Mouse (Mus musculus): ENCODE data around the gene Trp53bp2. TPM values are rescaled to one million over a fixed set of nuclear protein-coding genes. Genes with fewer than 3 reads are reported as not detected.

The Trp53bp2 gene
- polyA plus RNA-seq, 1 experiment: 7.1 TPM

DNA sequence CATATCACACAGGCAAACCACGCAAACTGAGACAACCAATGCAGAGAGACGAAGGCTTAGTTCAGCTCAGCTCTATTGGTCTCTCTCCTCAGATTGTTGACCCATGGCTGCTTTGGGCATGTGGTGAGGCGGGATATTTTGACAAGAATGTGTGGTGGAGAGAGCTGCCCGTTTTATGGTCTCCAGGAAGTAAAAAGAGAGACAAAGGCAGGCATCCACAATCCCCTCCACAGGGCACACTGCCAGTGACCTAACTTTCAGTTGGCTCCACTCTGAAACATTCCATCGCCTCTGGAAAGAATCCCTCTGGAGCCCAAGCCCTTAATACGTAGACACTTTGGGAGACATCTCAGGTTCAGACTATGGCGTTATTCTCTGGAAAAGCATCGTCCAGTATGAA lies 10.8 kb upstream of the Trp53bp2 start:
- TF ChIP-seq GATA1 (IDR thresholded peaks at IDR 0.05; ENCODE audit: low read length): no peak

DNA sequence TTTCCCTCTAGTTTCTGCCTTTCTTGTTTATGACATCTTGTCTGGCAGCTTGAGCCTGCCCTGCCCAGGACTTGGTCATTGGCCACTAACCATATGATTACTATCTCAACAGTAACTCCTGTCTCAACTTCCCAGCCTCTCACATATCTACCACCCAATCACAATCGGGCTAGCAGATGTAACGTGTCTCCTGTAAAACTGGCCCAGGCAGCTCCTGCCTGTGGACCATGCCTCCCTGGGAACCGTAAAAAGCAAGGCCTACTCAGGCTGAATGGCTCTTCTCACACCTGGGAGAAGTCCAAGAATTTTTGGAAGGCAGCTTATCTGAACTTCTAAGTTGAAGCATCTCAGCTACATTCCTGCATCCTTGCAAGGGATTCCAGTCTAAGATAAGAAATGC lies 10.2 kb upstream of the Trp53bp2 start:
- TF ChIP-seq GATA1 (IDR thresholded peaks at IDR 0.05; ENCODE audit: low read length): no peak

DNA sequence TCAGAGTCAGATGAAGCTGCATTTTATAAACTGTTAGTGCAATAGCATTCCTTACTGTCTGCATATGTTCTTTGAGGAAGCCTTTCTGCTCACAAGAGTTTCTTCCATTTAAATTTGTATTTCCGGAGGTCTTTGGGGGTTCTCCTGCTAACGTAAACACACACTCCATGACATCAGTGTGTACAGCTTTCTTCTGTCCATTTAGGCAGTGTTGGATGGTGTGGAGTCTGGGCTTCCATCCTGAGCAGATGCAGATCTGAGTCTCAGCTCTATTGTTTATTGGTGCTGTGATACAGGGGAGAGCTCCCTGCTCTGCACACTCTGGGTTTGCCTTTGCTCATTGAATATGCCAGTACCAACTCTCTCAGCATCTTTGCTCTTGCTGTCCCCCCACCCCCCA lies 9.8 kb upstream of the Trp53bp2 start:
- no peak for TF ChIP-seq GATA1 (IDR thresholded peaks at IDR 0.05; ENCODE audit: low read length)

DNA sequence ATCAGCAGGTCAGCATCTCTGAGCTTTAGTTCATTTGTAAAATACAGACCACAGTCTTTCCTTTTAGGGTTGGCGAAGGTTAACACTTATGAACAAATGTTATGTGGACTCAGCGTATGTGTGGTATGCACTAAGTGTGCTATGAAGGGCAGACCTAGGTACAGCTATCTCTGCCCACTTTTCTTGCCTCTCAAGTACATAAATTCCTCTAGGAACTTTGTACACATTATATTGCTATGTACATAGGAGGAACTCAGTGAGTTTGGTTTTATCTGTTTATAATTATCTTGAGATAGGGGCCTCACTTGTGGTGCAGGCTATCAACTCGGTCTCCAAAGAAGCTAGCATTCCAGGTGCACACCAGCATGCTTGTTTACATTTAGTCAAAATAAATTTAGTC lies 9.1 kb upstream of the Trp53bp2 start:
- no peak for TF ChIP-seq GATA1 (IDR thresholded peaks at IDR 0.05; ENCODE audit: low read length)

DNA sequence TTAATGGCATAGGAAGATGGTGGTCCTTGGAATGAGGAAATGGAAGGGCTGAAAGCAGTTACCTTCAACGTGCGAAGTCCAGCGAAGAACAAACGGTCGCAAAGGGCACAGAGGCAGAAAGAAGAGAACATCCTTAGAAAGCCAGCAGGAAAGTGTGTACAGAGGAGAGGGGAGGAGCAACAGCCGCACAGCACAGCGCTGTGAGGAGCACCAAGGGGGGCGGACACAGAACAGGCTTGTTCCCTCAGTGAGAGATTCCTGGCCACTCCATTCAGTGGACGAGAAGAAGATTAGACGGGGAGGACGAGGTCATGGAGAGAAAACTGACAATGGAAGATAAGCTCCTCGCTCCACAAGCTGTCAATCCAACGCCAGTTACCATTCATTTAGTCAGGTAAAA lies 5.9 kb upstream of the Trp53bp2 start:
- TF ChIP-seq GATA1 (IDR thresholded peaks at IDR 0.05; ENCODE audit: low read length): no peak

DNA sequence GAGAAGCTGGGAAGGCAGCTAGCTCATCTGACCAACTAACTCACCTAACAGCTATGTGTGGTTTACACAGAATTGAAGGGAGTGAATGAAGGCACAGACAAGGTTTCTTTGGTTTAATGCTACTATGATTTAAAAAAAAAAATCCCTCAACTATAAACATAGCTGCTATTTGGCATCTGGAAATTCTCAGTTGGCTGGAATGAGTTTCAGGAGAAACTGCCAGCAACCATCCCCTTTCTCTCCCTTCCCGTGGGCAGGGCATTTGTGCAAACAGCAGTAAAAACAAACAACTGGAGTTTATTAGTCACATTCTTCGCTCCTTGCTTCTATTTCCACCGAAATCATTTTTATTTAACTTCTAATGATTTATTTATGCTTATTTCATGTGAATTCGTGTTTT lies 2.4 kb upstream of the Trp53bp2 start:
- no peak for TF ChIP-seq GATA1 (IDR thresholded peaks at IDR 0.05; ENCODE audit: low read length)

DNA sequence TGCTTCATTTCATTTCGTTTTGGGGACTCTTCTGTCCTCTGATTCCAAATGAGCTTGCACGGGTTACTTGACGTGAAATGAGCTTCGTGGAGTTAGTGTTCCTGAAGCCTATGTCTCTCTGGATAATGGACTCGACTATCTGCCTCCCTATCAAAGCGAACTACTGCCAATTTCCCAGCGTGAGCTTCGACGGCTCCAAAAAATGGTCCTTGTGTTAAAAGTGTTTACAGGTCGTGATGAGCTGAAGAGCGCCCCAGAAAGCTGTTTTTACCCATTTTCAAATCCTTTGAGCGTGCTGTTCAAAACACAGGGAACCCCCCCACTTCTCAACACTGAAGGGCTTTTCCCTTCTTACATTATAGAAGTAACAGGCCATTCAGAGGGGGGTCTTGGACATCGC lies 729 bp upstream of the Trp53bp2 start:
- TF ChIP-seq GATA1 (IDR thresholded peaks at IDR 0.05; ENCODE audit: low read length): no peak

DNA sequence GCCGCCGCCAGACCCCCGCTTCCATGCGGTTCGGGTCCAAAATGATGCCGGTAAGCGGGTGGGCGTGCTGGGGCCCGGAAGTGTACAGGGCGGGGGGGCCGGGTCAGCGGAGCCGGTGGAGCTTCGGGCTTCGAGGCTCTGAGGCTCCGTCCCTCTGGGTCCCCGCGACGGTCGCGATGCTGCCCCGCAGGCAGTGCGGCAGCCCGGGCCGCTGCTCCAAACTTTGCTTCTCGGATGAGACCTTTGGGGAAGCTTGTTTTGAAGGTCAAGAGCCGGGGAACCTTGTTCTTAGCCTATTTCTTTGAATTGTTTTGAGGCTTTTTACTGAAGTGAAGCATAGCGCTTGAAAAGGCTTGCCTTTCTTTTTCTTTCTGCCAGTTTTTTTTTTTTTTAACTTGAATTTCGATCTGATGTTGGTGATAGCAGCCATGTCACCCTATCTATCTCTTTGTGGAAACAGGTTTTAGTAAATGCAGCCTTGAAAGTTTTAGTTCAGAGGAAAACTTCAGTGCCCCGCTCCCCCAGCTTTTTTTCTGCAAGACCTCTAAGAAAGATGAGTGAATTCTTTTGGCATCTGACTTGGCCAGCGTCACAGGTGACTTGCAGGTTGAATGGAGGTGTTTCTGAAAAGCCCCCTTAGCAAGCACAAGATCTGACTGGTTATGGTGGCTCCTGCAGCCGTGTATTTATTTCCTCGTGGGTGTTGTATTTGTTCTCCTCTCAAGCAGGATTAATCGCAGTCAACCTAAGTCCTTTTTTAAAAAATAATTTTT lies 615 bp downstream of the Trp53bp2 start:
- TF ChIP-seq GATA1 (IDR thresholded peaks at IDR 0.05; ENCODE audit: low read length): no peak

DNA sequence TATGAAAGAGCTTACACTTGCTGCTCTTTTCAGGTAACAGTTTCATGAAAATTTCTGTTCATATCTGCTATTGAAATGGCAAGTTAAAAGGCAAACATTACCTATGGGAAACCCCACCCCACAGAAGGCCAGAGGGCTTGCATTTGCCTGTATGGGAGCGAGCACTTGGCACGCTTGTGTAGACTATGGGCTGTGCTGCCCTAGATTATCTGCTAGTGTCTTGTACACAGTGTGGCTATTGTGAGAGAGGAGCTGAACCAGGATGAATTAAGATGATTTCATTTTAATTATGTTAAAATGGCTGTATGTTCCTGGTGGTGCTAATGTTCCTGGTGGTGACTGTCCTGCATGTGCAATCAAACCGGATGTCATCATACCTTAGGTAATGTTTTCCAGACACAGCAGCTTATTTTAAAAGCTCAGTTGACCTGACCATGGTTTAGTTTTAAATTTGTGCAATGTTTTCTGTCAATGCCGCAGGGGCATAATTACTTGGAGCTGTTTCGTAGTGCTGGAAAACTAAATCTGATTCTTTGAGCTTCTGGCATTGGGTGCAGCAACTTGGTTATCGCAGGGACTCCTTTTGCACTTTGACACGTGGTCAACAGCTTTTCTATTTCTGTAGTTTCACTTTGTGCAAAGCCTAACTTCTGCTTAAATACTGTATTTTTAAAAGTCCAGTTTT lies 3.8 kb downstream of the Trp53bp2 start:
- TF ChIP-seq GATA1 (IDR thresholded peaks at IDR 0.05; ENCODE audit: low read length): no peak

DNA sequence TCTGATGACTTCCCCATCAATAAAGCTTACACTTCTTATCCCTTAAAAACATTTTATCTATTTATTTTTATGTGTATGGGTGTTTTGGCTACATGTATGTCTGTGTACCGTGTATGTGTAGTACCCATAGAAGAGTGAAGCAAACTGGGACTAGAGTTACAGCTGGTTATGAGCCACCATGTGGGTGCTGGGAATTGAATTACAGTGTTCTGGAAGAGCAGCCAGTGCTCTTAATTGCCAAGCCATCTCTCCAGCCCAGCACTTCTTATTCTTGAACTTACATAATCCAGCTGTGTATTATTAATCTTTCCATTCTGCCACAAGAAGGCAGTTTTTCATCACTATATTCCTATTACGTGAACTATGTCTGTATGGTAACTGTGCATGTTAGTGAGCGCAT lies 10.5 kb downstream of the Trp53bp2 start:
- no peak for TF ChIP-seq GATA1 (IDR thresholded peaks at IDR 0.05; ENCODE audit: low read length)

DNA sequence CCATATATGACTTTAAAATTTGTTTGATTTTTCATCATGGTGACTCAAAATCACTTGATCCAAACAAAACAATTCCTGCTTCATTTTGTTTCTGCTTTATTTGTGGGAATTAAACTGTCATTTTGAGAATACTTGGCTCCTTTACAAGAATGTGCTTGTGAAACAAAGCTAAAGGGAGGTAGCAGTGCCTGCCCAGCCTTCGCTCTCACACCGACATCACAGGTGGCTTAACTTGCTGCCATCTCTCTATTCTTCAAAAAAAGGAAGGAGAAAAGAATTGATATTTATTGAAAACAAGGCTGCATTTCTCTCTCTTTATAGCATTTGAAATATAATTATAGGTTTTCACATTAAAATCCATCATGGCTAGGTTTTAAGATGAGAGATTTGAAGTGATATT lies 15.3 kb downstream of the Trp53bp2 start:
- TF ChIP-seq GATA1 (IDR thresholded peaks at IDR 0.05; ENCODE audit: low read length): no peak

DNA sequence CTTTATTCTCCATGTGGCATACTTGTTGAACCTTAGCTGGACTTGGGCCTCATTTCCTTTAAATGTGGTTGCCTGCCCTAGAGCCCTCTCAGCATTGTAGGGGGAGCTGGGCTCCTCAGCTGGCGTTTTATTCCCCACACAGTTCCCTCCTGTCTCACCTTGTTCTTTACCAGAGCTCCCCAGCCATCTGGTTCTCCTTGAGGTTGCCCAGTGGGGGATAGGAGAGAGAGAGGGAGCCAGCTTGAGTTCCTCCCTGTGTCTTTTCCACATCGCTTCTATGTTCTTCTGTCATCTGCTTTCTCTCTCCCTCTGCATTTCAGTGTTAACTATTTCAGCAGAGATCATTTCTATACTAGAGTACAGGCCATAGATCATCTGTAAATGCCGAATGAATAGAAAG lies 16.2 kb downstream of the Trp53bp2 start:
- TF ChIP-seq GATA1 (IDR thresholded peaks at IDR 0.05; ENCODE audit: low read length): no peak

DNA sequence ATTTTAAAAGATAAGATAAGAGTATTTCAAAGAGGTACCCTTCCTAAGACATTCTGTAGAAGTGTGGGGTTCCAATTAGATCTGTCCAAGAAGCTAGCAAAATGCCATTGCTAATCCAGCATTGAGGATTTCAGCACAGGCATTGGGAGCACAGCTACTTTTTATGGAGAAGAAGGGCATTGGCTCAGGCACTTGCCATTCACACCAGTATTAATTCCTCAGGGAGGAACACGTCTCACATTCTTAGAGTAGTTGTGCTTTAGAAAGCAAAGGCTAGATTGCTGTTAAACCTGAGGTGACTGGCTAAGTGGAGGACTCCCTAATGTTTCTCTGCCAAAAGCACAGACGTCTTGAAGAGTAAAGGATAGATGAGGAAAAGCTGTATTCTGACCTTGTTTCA lies 17.5 kb downstream of the Trp53bp2 start:
- no peak for TF ChIP-seq GATA1 (IDR thresholded peaks at IDR 0.05; ENCODE audit: low read length)

DNA sequence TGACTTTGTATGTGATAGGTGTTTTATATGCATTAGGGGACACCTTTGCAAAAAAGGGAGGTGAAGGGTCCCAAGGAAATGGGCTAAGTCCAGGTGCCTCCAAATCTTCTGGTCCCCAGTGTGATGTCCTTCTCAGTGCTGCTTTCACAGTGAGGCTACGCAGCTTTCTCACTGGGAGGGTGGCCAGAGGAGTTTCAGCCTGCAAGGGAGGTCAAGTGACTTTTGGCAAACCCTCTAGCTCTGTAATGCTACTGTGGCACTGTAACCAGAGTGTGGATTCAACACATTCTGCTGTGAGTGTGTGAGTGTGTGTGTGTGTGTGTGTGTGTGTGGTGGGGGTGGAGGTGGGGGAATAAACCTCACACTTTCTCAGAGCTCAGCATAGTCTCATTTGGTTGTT lies 18.5 kb downstream of the Trp53bp2 start:
- no peak for TF ChIP-seq GATA1 (IDR thresholded peaks at IDR 0.05; ENCODE audit: low read length)

DNA sequence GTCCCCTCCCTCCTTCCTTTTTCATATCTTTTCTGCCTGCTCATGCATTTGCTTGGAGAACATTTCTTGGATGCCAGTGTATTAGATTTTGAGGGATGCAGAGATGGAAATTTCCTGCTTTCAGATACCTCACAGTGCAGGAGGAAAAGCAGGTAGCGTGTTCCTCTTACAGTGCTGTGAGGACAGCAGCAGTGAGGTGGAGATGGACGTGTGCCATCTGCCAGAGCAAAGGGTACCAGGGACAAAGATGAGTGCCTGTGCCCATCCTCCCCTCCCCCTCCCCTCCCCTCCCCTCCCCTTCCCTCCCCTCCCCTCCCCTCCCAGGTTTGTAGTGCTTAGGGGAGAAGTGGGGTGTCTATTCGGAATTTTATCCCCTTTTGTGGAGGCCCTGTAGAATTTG lies 20.9 kb downstream of the Trp53bp2 start:
- no peak for TF ChIP-seq GATA1 (IDR thresholded peaks at IDR 0.05; ENCODE audit: low read length)

DNA sequence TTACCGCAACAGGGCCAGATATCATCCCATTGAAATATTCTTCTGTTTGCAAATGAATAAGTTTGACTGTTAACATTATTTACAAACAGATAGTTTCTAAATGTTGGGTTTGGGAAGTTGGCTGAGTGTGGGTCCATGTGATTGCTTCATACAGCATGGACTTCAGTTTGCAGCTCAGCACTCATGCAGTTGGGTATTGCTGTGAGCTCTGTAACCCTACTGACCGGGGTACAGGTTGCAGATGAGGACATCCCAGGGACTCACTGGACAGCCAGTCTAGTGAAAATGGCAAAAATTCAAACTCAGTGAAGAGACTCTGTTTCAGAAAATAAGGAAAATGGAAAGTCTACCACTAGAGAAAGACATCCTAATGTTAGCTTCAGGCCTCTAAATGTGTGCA lies 21.7 kb downstream of the Trp53bp2 start:
- TF ChIP-seq GATA1 (IDR thresholded peaks at IDR 0.05; ENCODE audit: low read length): no peak

DNA sequence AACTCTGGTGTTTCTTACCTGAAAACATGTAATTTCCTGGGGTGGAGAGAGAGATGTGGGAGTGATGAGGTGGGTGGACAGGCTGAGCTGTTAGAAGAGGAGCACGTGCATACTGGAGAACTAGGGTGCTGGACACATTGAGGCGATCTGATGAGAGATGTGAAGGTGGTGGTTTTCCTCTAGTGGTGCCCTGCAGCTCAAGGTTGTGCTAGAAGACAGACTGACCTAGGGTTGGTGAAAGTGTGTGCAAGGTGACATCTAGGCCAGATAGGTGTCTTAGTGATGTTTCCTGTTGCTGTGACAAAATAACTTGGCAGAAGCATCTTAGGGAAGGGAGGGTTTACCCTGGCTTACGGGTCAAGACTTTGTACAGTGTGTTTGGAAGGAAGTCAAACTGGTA lies 23.1 kb downstream of the Trp53bp2 start:
- TF ChIP-seq GATA1 (IDR thresholded peaks at IDR 0.05; ENCODE audit: low read length): no peak

Measured in G1E-ER4 (cell line).